Mouse (Mus musculus) cortical plate, adult 2 months (tissue): ENCODE data around the gene Kdm1b.

ENCODE experiments used
- CTCF ChIP-seq: fragments of 200-500 bp; IDR thresholded peaks from 2 replicates; pipeline ENCODE4 v1.5.1; 2011; ENCODE audit warnings: mild to moderate bottlenecking, control low read depth, low read length; ENCODE audit not compliant: insufficient read depth; ENCODE audit errors: extremely low read depth
- POLR2A ChIP-seq: fragments of 200-500 bp; IDR thresholded peaks from 2 replicates; pipeline ENCODE4 v1.6.1; 2011; ENCODE audit warnings: mild to moderate bottlenecking, low read length, control low read depth; ENCODE audit not compliant: insufficient read depth; ENCODE audit errors: extremely low read depth

GRCm38 (mm10) chr13:47062756-47063155, 19.5 kb downstream of the Kdm1b start:
- TF ChIP-seq CTCF = no peak
- TF ChIP-seq POLR2A = no peak
